Mouse (Mus musculus) spleen, adult 2 months (tissue): ENCODE results near the gene Gm10197.

Source experiments
- CTCF ChIP-seq: fragments of 200-500 bp; IDR thresholded peaks from 2 replicates; pipeline ENCODE4 v1.5.1; 2011; ENCODE audit warnings: mild to moderate bottlenecking, inconsistent platforms; ENCODE audit not compliant: insufficient read depth, insufficient read length, insufficient replicate concordance; ENCODE audit errors: extremely low read depth
- POLR2A ChIP-seq: fragments of 200-500 bp; IDR thresholded peaks from 2 replicates; pipeline ENCODE4 v1.6.1; 2011; ENCODE audit warnings: low read depth, low read length, inconsistent platforms

GRCm38 (mm10) chr19:53415198-53415597 lies 43.6 kb upstream of the Gm10197 start:
- TF ChIP-seq POLR2A (no peak), CTCF (no peak)
